Mouse (Mus musculus) CH12.LX (cell line): ENCODE data around the gene Mrps23. TPM values are rescaled to one million over a fixed set of nuclear protein-coding genes. Genes with fewer than 3 reads are reported as not detected.
A peak's percentile ranks its signal among the peaks of the same experiment; 100 is the strongest.

Source experiments
- DNase-seq: peaks from one replicate; pipeline ENCODE4 v3.0.0-alpha.2; 2013; ENCODE audit errors: extremely low read depth
- H3K27ac ChIP-seq: 2 replicates; pipeline ENCODE4 v1.5.1; 2012; ENCODE audit warnings: low read depth, mild to moderate bottlenecking, control low read depth, moderate library complexity; ENCODE audit not compliant: insufficient read depth
- H3K27me3 ChIP-seq: replicated peaks from 2 replicates; pipeline ENCODE3; 2012; ENCODE audit warnings: inconsistent platforms
- H3K36me3 ChIP-seq, 2 experiments: replicated peaks in 1 of 2; 2 replicates each; pipeline versions ENCODE3 to v1.6.1; 2012; ENCODE audit warnings: inconsistent platforms in 1 of 2, low read length in 1 of 2, mild to moderate bottlenecking in 1 of 2, mixed read lengths in 1 of 2, moderate library complexity in 1 of 2; ENCODE audit not compliant: control insufficient read depth in 1 of 2, insufficient read depth in 1 of 2
- H3K4me1 ChIP-seq, 2 experiments: 2 replicates each; pipeline ENCODE4 v1.6.1; 2012; ENCODE audit warnings: inconsistent platforms in 1 of 2, moderate library complexity in 1 of 2; ENCODE audit not compliant: insufficient read depth in 2 of 2, control insufficient read depth in 1 of 2
- H3K4me2 ChIP-seq: 2 replicates; pipeline ENCODE4 v1.6.1; 2012; ENCODE audit warnings: low read depth, mild to moderate bottlenecking, control low read depth; ENCODE audit not compliant: poor library complexity, insufficient read depth, severe bottlenecking
- H3K4me3 ChIP-seq, 3 experiments: fragments of 150-350 bp in 1 of 3; sonication (generic) in 1 of 3; replicated peaks in 1 of 3; 2 replicates each; pipeline versions ENCODE3 to v1.5.1; 2011 to 2012; ENCODE audit warnings: low read depth in 2 of 3, low read length in 2 of 3, mild to moderate bottlenecking in 2 of 3, moderate library complexity in 2 of 3, control low read depth in 1 of 3, improper control_type of control experiment in 1 of 3, inconsistent platforms in 1 of 3, mixed read lengths in 1 of 3; ENCODE audit not compliant: poor library complexity in 1 of 3
- H3K79me2 ChIP-seq: replicated peaks from 2 replicates; pipeline ENCODE4 v1.6.1; 2012; ENCODE audit warnings: mild to moderate bottlenecking, moderate library complexity; ENCODE audit not compliant: control insufficient read depth, poor library complexity, insufficient read depth, severe bottlenecking; ENCODE audit errors: extremely low read depth
- H3K9ac ChIP-seq: 2 replicates; pipeline ENCODE4 v1.6.1; 2012; ENCODE audit warnings: low read depth, mild to moderate bottlenecking, control low read depth, moderate library complexity; ENCODE audit not compliant: insufficient read depth
- H3K9me3 ChIP-seq: replicated peaks from 2 replicates; pipeline ENCODE3; 2012; ENCODE audit warnings: low read length, inconsistent platforms, mixed read lengths
- BHLHE40 ChIP-seq: IDR thresholded peaks from 2 replicates; pipeline ENCODE4 v1.6.1; 2011; ENCODE audit warnings: mild to moderate bottlenecking, low read depth, low read length, improper control_type of control experiment
- E2F4 ChIP-seq: IDR thresholded peaks from 2 replicates; pipeline ENCODE4 v1.6.1; 2011; ENCODE audit warnings: low read depth, low read length, improper control_type of control experiment; ENCODE audit not compliant: insufficient replicate concordance
- ELF1 ChIP-seq: IDR thresholded peaks from 2 replicates; pipeline ENCODE4 v1.6.1; 2014; ENCODE audit warnings: low read depth, mild to moderate bottlenecking, inconsistent platforms, low read length, improper control_type of control experiment
- EP300 ChIP-seq: IDR thresholded peaks from 2 replicates; pipeline ENCODE4 v1.6.1; 2011; ENCODE audit warnings: low read length, improper control_type of control experiment
- ETS1 ChIP-seq: conservative IDR thresholded peaks from 2 replicates; pipeline ENCODE4 v1.6.1; 2012; ENCODE audit warnings: low read depth, mild to moderate bottlenecking, inconsistent platforms, low read length, improper control_type of control experiment, moderate library complexity
- GABPA ChIP-seq: IDR thresholded peaks from 2 replicates; pipeline ENCODE4 v1.6.1; 2012; ENCODE audit warnings: low read depth, low read length, improper control_type of control experiment, inconsistent platforms; ENCODE audit not compliant: insufficient replicate concordance
- HCFC1 ChIP-seq: IDR thresholded peaks from 2 replicates; pipeline ENCODE4 v1.6.1; 2012; ENCODE audit warnings: low read depth, mild to moderate bottlenecking, inconsistent platforms, low read length, improper control_type of control experiment
- IRF4 ChIP-seq: IDR thresholded peaks from 2 replicates; pipeline ENCODE4 v1.6.1; 2014; ENCODE audit warnings: low read depth, mild to moderate bottlenecking, inconsistent platforms, low read length, improper control_type of control experiment
- JUN ChIP-seq: IDR thresholded peaks from 2 replicates; pipeline ENCODE4 v1.6.1; 2011; ENCODE audit warnings: low read depth, mild to moderate bottlenecking, low read length, improper control_type of control experiment, moderate library complexity; ENCODE audit not compliant: insufficient read depth
- JUND ChIP-seq: conservative IDR thresholded peaks from 2 replicates; pipeline ENCODE4 v1.6.1; 2011; ENCODE audit warnings: low read depth, low read length, improper control_type of control experiment
- MAFK ChIP-seq: IDR thresholded peaks from 2 replicates; pipeline ENCODE4 v1.6.1; 2011; ENCODE audit warnings: low read length, improper control_type of control experiment; ENCODE audit not compliant: insufficient replicate concordance
- MAX ChIP-seq: IDR thresholded peaks from 2 replicates; pipeline ENCODE4 v1.6.1; 2011; ENCODE audit warnings: low read length, improper control_type of control experiment
- MAZ ChIP-seq: IDR thresholded peaks from 2 replicates; pipeline ENCODE4 v1.6.1; 2012; ENCODE audit warnings: low read depth, mild to moderate bottlenecking, inconsistent platforms, low read length, improper control_type of control experiment, moderate library complexity
- MYC ChIP-seq: IDR thresholded peaks from 2 replicates; pipeline ENCODE4 v1.6.1; 2011; ENCODE audit warnings: low read depth, mild to moderate bottlenecking, improper control_type of control experiment, low read length
- NRF1 ChIP-seq: IDR thresholded peaks from 2 replicates; pipeline ENCODE4 v1.6.1; 2014; ENCODE audit warnings: low read depth, mild to moderate bottlenecking, inconsistent platforms, low read length, improper control_type of control experiment, moderate library complexity
- POLR2AphosphoS2 ChIP-seq: IDR thresholded peaks from 2 replicates; pipeline ENCODE4 v1.6.1; 2011; ENCODE audit warnings: low read depth, low read length, improper control_type of control experiment
- TBP ChIP-seq: conservative IDR thresholded peaks from 2 replicates; pipeline ENCODE4 v1.6.1; 2011; ENCODE audit warnings: low read depth, low read length, improper control_type of control experiment
- TCF12 ChIP-seq: IDR thresholded peaks from 2 replicates; pipeline ENCODE4 v1.6.1; 2014; ENCODE audit warnings: low read depth, mild to moderate bottlenecking, inconsistent platforms, low read length, improper control_type of control experiment
- UBTF ChIP-seq: IDR thresholded peaks from 2 replicates; pipeline ENCODE4 v1.6.1; 2012; ENCODE audit warnings: low read depth, mild to moderate bottlenecking, inconsistent platforms, low read length, improper control_type of control experiment, moderate library complexity
- USF1 ChIP-seq: IDR thresholded peaks from 2 replicates; pipeline ENCODE4 v1.6.1; 2014; ENCODE audit warnings: low read depth, mild to moderate bottlenecking, inconsistent platforms, low read length, improper control_type of control experiment
- ZKSCAN1 ChIP-seq: IDR thresholded peaks from 2 replicates; pipeline ENCODE4 v1.6.1; 2012; ENCODE audit warnings: low read depth, inconsistent platforms, low read length, improper control_type of control experiment, borderline replicate concordance
- ZMIZ1 ChIP-seq: IDR thresholded peaks from 2 replicates; pipeline ENCODE4 v1.6.1; 2012; ENCODE audit warnings: low read depth, mild to moderate bottlenecking, inconsistent platforms, low read length, improper control_type of control experiment
- dilution Hi-C: fragments of 300-500 bp; cut with MboI; formaldehyde crosslinking; loops from 2 replicates; pipeline ENCODE4 v1.14.3; 2020; ENCODE audit warnings: low sequenced_read_pairs; ENCODE audit not compliant: extremely low pct_unique_long_range_greater_than_20kb, extremely low pct_ligation_motif_present
- in situ Hi-C: fragments of 300-500 bp; cut with MboI; formaldehyde crosslinking; loops from 3 replicates; pipeline ENCODE4 v1.14.3; 2019; ENCODE audit warnings: low sequenced_read_pairs, low pct_ligation_motif_present, low pct_unique_long_range_greater_than_20kb, mixed read lengths
- polyA plus RNA-seq: library from polyadenylated mRNA; unstranded; fragments of >175 nt; gene quantifications from 2 replicates; pipeline ENCODE4 v1.2.1, GENCODE M21; 2012; ENCODE audit warnings: low read depth; ENCODE audit not compliant: insufficient read length
- total RNA-seq, 2 experiments: library from RNA; depleted of rRNA; stranded (reverse); fragments of 300-350 nt in 1 of 2; fragments of >200 nt in 1 of 2; gene quantifications; 2 replicates each; pipeline ENCODE4 v1.2.3; 2012 to 2014

Mrps23 gene
- total and polyA plus RNA-seq, 3 experiments = 185 to 233 (median 227) TPM

DNA sequence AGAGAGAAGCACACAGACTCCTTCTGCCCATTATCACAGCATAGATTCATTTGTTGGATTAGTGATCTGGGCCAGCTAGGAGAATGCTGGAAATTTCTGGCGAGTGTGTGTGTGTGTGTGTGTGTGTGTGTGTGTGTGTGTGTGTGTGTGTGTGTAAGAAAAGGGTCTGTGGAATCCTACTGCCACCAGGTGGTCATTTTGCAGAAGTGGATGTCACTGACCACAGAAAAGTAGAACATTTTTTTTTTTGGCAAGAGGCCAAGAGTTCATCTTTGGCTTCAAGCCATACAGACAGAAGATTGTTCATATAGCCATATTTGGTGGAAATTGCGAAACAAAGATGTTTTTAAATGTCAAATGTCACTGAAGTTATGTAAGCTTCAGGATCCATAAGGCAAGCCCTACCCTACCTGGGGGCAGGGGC, 7.0 kb upstream of the Mrps23 start (continued):
- TF ChIP-seq UBTF (no peak), MAZ (peak; percentile 71; the same call in 1 of the 2 replicates), ZMIZ1 (no peak), TBP (no peak), E2F4 (no peak), ETS1 (no peak)
- TF ChIP-seq, all 38 proteins: peak for 20

DNA sequence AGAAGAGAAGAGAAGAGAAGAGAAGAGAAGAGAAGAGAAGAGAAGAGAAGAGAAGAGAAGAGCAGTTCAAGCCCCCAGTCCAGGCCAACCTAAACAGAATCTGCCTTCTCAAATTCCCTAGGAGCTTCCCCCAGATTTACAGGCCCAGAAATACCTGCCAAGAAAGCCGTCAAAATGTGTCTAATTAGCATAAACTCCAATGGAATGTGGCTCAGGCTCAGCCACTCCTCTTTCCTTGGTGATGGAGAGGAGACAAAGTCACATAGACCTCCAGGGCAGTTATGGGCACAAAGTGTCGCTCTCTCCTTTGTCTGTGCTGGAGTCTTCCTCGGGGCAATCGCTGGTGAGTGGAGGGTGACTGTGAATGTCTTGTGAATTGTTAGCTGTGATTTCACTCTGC, 6.0 kb upstream of the Mrps23 start:
- dilution Hi-C loops (loop anchor here (25.0 kb wide), 1 partner anchor 136 kb away; the partner anchor contains the start of gene Vezf1), in situ Hi-C loops (loop anchor here (5.0 kb wide), 1 partner anchor 141 kb away; no protein-coding TSS in a partner anchor)
- Histone ChIP-seq H3K4me2 (no peak overlapping the region), H3K36me3 (no peaks in the 10 kb centered on the region), H3K79me2 (no peaks in the 10 kb centered on the region), H3K27ac (no peak overlapping the region), H3K4me3 (no peak overlapping the region), H3K27me3 (peaks cover 75% of the 10 kb centered on the region), H3K4me1 (peaks cover 2 to 3% of the 10 kb centered on the region in 2 experiments; a peak in 3 of 4 replicates), H3K9me3 (no peaks in the 10 kb centered on the region), H3K9ac (no peak overlapping the region)
- no peak for DNase-seq
- no peak for TF ChIP-seq MAX
- no peak for TF ChIP-seq ELF1
- TF ChIP-seq BHLHE40 = no peak
- TF ChIP-seq TCF12 = no peak
- TF ChIP-seq HCFC1 = no peak
- no peak for TF ChIP-seq IRF4
- TF ChIP-seq EP300 = no peak
- TF ChIP-seq ZKSCAN1 = no peak
- TF ChIP-seq NRF1 = no peak
- TF ChIP-seq GABPA = no peak
- TF ChIP-seq MYC = no peak
- no peak for TF ChIP-seq POLR2AphosphoS2
- TF ChIP-seq USF1 = no peak
- TF ChIP-seq MAFK = no peak
- no peak for TF ChIP-seq JUN
- TF ChIP-seq ETS1 = no peak
- no peak for TF ChIP-seq JUND
- TF ChIP-seq TBP = no peak
- no peak for TF ChIP-seq E2F4
